Mouse (Mus musculus) liver, postnatal 0 days (tissue): Measurements from ENCODE around the gene Bex6. TPM values are rescaled to one million over a fixed set of nuclear protein-coding genes. Genes with fewer than 3 reads are reported as not detected.

ENCODE experiments used
- ATAC-seq: fragments of 200-750 bp; cut with Nextera tagmentation; 2 replicates; pipeline ENCODE4 v1.8.0; 2017; ENCODE audit warnings: mild to moderate bottlenecking, moderate library complexity
- DNase-seq: peaks from one replicate; pipeline ENCODE4 v3.0.0-alpha.2; 2016
- H3K27ac ChIP-seq: fragments of 300-500 bp; sonication (generic); 2 replicates; pipeline ENCODE4 v1.5.1; 2014; ENCODE audit warnings: antibody characterized with exemption, moderate library complexity, mild to moderate bottlenecking, low read depth
- H3K27me3 ChIP-seq: fragments of 300-500 bp; sonication (generic); 2 replicates; pipeline ENCODE4 v1.6.1; 2014; ENCODE audit warnings: low read length, control low read depth, mixed read lengths; ENCODE audit not compliant: insufficient read depth
- H3K36me3 ChIP-seq: fragments of 300-500 bp; sonication (generic); replicated peaks from 2 replicates; pipeline ENCODE4 v1.6.1; 2014; ENCODE audit warnings: mild to moderate bottlenecking, control low read depth, low read length, moderate library complexity, mixed read lengths; ENCODE audit not compliant: insufficient read depth
- H3K4me1 ChIP-seq: fragments of 300-500 bp; sonication (generic); 2 replicates; pipeline ENCODE4 v1.6.1; 2014; ENCODE audit warnings: antibody characterized with exemption, mild to moderate bottlenecking, control low read depth; ENCODE audit not compliant: insufficient read depth
- H3K4me2 ChIP-seq: fragments of 300-500 bp; sonication (generic); 2 replicates; pipeline ENCODE4 v1.6.1; 2014; ENCODE audit warnings: low read depth, mild to moderate bottlenecking, low read length, moderate library complexity, mixed read lengths
- H3K4me3 ChIP-seq: fragments of 300-500 bp; sonication (generic); 2 replicates; pipeline ENCODE4 v1.5.1; 2014; ENCODE audit warnings: low read depth, low read length
- H3K9ac ChIP-seq: fragments of 300-500 bp; sonication (generic); replicated peaks from 2 replicates; pipeline ENCODE4 v1.6.1; 2014; ENCODE audit warnings: mild to moderate bottlenecking, moderate library complexity
- H3K9me3 ChIP-seq: fragments of 300-500 bp; sonication (generic); 2 replicates; pipeline ENCODE4 v1.6.1; 2016; ENCODE audit warnings: mild to moderate bottlenecking, control low read depth, low read length, mixed read lengths
- CTCF ChIP-seq: sonication (generic); IDR thresholded peaks from 2 replicates; pipeline ENCODE4 v1.5.1; 2016; ENCODE audit warnings: antibody characterized with exemption, low read depth
- EP300 ChIP-seq: IDR thresholded peaks from 2 replicates; pipeline ENCODE4 v1.6.1; 2016; ENCODE audit warnings: antibody characterized with exemption, low read depth, mild to moderate bottlenecking
- WGBS: fragments of 180-500 bp; shearing (Covaris S2); extraction: QIAGEN DNeasy Blood & Tissue Kit; methylation state at CpG from one replicate; pipeline ENCODE4 v1.1.7; 2014; ENCODE audit not compliant: insufficient replicate concordance; 5-methylcytosine and 5-hydroxymethylcytosine counted together
- polyA plus RNA-seq: library from polyadenylated mRNA; unstranded; fragments of >200 nt; fragmentation: Nextera tagmentation; extraction: Ambion mirVana; gene quantifications from 2 replicates; pipeline ENCODE4 v1.2.1, GENCODE M21; 2015

The Bex6 gene
- polyA plus RNA-seq, 1 experiment from 2014 or later, result 1.2 TPM

DNA sequence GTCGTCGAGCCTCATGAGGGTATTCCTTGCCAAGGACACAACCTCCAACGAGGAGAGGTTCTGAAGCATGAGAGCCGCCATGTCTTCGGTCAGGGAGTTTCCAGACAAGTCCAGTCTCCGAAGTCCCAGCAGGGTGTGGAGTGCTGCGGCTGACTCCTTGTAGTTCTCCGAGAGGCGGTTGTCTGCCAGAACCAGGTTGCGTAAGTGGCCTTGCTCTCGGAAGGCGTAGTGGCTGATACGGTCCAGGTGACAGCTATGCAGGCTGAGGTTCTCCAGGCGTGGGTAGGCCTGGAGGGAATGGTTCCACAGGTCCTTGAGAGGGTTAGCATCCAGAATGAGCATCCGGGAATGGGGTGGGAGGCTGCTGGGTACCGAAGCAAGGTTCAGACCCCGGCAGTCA lies 35.0 kb upstream of the Bex6 start:
- Histone ChIP-seq H3K9ac (no peak overlapping the region), H3K4me2 (no peak overlapping the region), H3K36me3 (peaks cover 47% of the 10 kb centered on the region), H3K9me3 (peaks cover 17% of the 10 kb centered on the region), H3K4me1 (no peaks in the 10 kb centered on the region), H3K4me3 (no peak overlapping the region), H3K27me3 (no peaks in the 10 kb centered on the region), H3K27ac (no peak overlapping the region)
- WGBS, result 88% methylated on average over 17 of the region's 17 CpGs
- no peak for DNase-seq
- no peak for ATAC-seq
- TF ChIP-seq CTCF, result no peak
- TF ChIP-seq EP300, result no peak

DNA sequence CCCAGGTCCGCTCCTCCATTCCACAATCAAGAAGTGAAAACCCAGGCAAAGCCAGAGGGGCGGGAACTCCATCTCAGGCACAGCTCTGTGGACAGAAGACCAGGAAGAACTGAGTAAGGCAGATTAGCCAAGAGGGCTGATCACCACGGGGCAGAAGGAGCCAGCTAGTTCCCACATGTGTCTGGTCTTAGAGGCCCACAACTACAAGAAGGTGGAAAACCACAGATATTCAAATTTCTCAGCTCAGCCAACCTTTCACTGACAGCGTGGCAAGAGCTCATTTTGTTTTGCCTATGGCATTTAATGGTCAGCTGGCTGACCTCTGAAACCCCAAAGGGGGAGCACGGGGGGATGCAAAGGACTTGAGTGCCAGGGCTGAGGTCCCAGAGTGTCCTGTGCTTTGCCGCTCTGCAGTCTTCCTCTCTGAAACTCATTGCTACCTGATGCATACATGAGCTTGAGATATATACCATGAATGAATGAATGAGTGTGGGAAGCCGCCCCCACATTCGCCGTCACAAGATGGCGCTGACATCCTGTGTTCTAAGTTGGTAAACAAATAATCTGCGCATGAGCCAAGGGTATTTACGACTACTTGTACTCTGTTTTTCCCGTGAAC lies 31.9 kb upstream of the Bex6 start:
- Histone ChIP-seq H3K4me2 (no peak overlapping the region), H3K9ac (no peak overlapping the region), H3K36me3 (peaks cover 42% of the 10 kb centered on the region), H3K4me3 (no peak overlapping the region), H3K4me1 (no peaks in the 10 kb centered on the region), H3K27ac (no peak overlapping the region), H3K27me3 (no peaks in the 10 kb centered on the region), H3K9me3 (peaks cover 17% of the 10 kb centered on the region)
- 68% methylated on average over 10 of the region's 13 CpGs for WGBS
- DNase-seq, result no peak
- peak; percentile 48 for ATAC-seq
- 0 out of 2 replicates have a peak, but pooled peaks have one; percentile 22 for TF ChIP-seq CTCF
- TF ChIP-seq EP300, result no peak

DNA sequence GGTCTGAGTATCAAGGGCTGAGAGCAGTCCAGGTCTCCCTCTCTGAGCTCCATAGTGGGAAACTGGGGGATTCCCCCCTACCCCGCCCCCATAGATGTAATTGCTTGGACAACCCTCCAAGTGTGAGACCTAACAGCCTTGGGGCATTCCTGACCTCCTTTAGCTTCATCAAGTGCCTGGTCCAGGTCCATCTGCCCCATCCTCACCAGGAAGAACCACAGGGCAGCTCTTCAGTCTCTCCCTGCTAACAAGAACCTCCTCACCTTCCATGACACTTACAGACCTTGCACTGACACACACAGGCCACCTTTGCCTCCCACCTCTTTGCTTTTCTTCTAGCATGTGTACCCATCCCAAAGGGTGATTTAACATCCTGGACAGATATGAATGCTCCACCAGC lies 25.6 kb upstream of the Bex6 start:
- H3K4me2 ChIP-seq, result no peak overlapping the region
- DNase-seq, result no peak
- no peak overlapping the region for H3K4me3 ChIP-seq
- H3K27me3 ChIP-seq, result no peaks in the 10 kb centered on the region
- no peak for ATAC-seq
- H3K9me3 ChIP-seq, result no peaks in the 10 kb centered on the region
- no peak overlapping the region for H3K27ac ChIP-seq
- WGBS, result 86% methylated on average over 1 of the region's 1 CpGs
- TF ChIP-seq EP300, result no peak
- TF ChIP-seq CTCF, result no peak
- peaks cover 28% of the 10 kb centered on the region for H3K36me3 ChIP-seq
- H3K4me1 ChIP-seq, result peaks cover 6% of the 10 kb centered on the region; the same call in 1 of the 2 replicates
- H3K9ac ChIP-seq, result no peak overlapping the region

DNA sequence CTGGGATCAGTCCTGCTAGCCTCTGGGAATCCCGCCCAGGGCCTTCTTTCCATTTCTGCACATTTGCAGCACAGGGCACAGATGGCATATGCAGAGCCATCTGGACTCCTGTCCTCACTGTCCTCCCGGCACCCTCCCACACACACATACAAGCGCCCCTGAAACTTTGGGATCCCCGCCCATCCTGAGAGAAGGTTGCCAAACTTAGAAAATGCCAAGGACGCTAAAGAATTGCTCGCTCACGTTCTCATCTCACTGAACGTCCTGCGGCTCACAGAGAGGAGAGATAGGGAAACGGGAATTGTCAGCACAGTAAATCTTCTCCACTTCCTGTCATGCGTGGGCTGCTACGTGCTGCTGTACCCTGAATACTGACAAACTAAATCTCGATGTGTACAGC lies 25.2 kb upstream of the Bex6 start:
- H3K9me3 ChIP-seq, result no peaks in the 10 kb centered on the region
- no peak overlapping the region for H3K4me3 ChIP-seq
- 68% methylated on average over 13 of the region's 13 CpGs for WGBS
- DNase-seq, result no peak
- H3K36me3 ChIP-seq, result peaks cover 28% of the 10 kb centered on the region
- H3K27me3 ChIP-seq, result no peaks in the 10 kb centered on the region
- no peak overlapping the region for H3K9ac ChIP-seq
- H3K4me1 ChIP-seq, result peaks cover 6% of the 10 kb centered on the region; the same call in 1 of the 2 replicates
- TF ChIP-seq EP300, result no peak
- no peak for TF ChIP-seq CTCF
- H3K27ac ChIP-seq, result no peak overlapping the region
- no peak for ATAC-seq
- 0 out of 2 replicates have a peak overlapping the region, but pooled peaks have one; percentile 26 for H3K4me2 ChIP-seq

DNA sequence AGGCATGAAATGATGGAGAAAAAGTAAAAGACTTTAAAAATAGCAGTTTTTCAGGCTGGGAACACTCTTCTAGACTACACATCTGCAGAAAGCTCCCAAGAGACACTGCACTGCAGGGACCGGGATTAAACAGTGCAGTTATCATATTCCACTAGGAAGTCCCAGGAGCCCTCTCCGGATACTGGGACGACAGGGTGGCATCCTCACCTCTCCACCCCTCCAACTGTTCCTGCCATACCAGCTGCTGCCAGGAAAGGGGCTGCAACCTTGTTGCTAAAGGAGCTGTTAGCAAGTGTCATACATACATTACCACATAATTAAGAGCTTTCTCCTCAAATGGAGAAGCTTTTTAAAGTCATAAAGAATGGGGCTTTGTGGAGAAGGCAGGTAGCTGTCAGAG lies 22.9 kb upstream of the Bex6 start:
- Histone ChIP-seq H3K9ac (no peak overlapping the region; the same call in 1 of the 2 replicates), H3K4me2 (no peak overlapping the region), H3K36me3 (peaks cover 28% of the 10 kb centered on the region), H3K9me3 (no peaks in the 10 kb centered on the region), H3K27me3 (no peaks in the 10 kb centered on the region), H3K27ac (peak overlapping the region; percentile 85), H3K4me3 (no peak overlapping the region), H3K4me1 (peaks cover 6% of the 10 kb centered on the region; the same call in 1 of the 2 replicates)
- ATAC-seq (peak; percentile 6; the same call in 1 of the 2 replicates), DNase-seq (no peak)
- 60% methylated on average over 3 of the region's 3 CpGs for WGBS
- no peak for TF ChIP-seq EP300
- no peak for TF ChIP-seq CTCF

DNA sequence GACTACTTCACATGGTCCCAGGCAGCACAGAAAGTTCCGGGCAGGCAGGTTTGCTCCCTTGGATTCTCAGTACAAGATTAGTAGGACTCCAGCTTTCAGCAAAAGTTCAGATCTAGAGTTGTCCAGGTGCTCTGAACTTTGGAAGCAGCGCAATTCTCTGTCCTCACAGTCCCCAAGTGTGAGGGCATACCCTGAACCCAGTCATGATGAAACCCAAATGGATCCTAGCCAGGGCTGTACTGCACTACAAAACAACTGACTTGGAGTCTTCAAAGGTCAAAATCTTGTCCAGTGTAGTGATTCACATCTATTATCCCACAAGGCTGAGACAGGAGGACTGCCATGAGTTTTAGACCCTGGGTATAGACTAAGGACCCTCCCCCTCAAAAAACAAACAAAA lies 22.3 kb upstream of the Bex6 start:
- Histone ChIP-seq H3K27ac (peak overlapping the region; percentile 85), H3K9ac (no peak overlapping the region; the same call in 1 of the 2 replicates)
- 76% methylated on average over 2 of the region's 2 CpGs for WGBS

More for the DNA sequence above, 22.3 kb upstream of the Bex6 start:
- TF ChIP-seq CTCF (no peak), EP300 (peak; percentile 37)
- H3K4me3 ChIP-seq, result no peak overlapping the region
- peak; percentile 99 for ATAC-seq
- no peaks in the 10 kb centered on the region for H3K9me3 ChIP-seq
- peaks cover 6% of the 10 kb centered on the region; the same call in 1 of the 2 replicates for H3K4me1 ChIP-seq
- peak; percentile 58 for DNase-seq
- H3K27me3 ChIP-seq, result no peaks in the 10 kb centered on the region
- H3K4me2 ChIP-seq, result no peak overlapping the region
- peaks cover 28% of the 10 kb centered on the region for H3K36me3 ChIP-seq
